Mouse (Mus musculus): ENCODE measurements around the gene Tiam2. TPM values are rescaled to one million over a fixed set of nuclear protein-coding genes. Genes with fewer than 3 reads are reported as not detected.

The Tiam2 gene
- polyA plus RNA-seq, 1 experiment from 2014 or later, result 3.3 TPM

- WGBS, result 78% methylated on average over 3 of the region's 3 CpGs
- H3K9ac ChIP-seq (ENCODE audit: low read depth, low read length), result no peak overlapping the region
- no peak overlapping the region for H3K4me3 ChIP-seq (replicated peaks; ENCODE audit: low read depth, low read length)
- no peaks in the 10 kb centered on the region for H3K9me3 ChIP-seq (replicated peaks; ENCODE audit: low read length)
- H3K27ac ChIP-seq, result no peak overlapping the region
- no peaks in the 10 kb centered on the region for H3K4me1 ChIP-seq (replicated peaks; ENCODE audit: insufficient read depth, low read length)
- TF ChIP-seq CTCF (IDR thresholded peaks at IDR 0.05; ENCODE audit: low read depth), result peak; percentile 59
- H3K36me3 ChIP-seq (ENCODE audit: insufficient read depth, low read length), result 0 out of 2 replicates have a peak, but pooled peaks cover 5% of the 10 kb centered on the region
- ATAC-seq (replicated peaks; ENCODE audit: low FRiP score, low read depth) (peak; percentile 40; the same call in 1 of the 2 replicates), DNase-seq (ENCODE audit: low spot score) (peak; percentile 72)
- no peak overlapping the region for H3K4me2 ChIP-seq (ENCODE audit: low read length)
- no peaks in the 10 kb centered on the region for H3K27me3 ChIP-seq (ENCODE audit: insufficient read depth, low read length)
Measured at GRCm38 (mm10) chr17:3433521-3434271, 107.3 kb downstream of the Tiam2 start.

GRCm38 (mm10) chr17:3435299-3435698 lies 108.9 kb downstream of the Tiam2 start:
- Histone ChIP-seq H3K27ac (no peak overlapping the region), H3K4me3 (replicated peaks; ENCODE audit: low read depth, low read length) (no peak overlapping the region), H3K36me3 (ENCODE audit: insufficient read depth, low read length) (0 out of 2 replicates have a peak, but pooled peaks cover 5% of the 10 kb centered on the region), H3K9me3 (replicated peaks; ENCODE audit: low read length) (no peaks in the 10 kb centered on the region), H3K4me1 (replicated peaks; ENCODE audit: insufficient read depth, low read length) (no peaks in the 10 kb centered on the region), H3K9ac (ENCODE audit: low read depth, low read length) (no peak overlapping the region), H3K27me3 (ENCODE audit: insufficient read depth, low read length) (no peaks in the 10 kb centered on the region), H3K4me2 (ENCODE audit: low read length) (no peak overlapping the region)
- DNase-seq (ENCODE audit: low spot score), result no peak
- 79% methylated on average over 1 of the region's 1 CpGs for WGBS
- TF ChIP-seq CTCF (IDR thresholded peaks at IDR 0.05; ENCODE audit: low read depth), result no peak
- ATAC-seq (replicated peaks; ENCODE audit: low FRiP score, low read depth), result no peak

GRCm38 (mm10) chr17:3436841-3437515 lies 110.6 kb downstream of the Tiam2 start:
- H3K27ac ChIP-seq, result no peak overlapping the region
- TF ChIP-seq CTCF (IDR thresholded peaks at IDR 0.05; ENCODE audit: low read depth), result no peak
- no peak overlapping the region for H3K9ac ChIP-seq (ENCODE audit: low read depth, low read length)
- DNase-seq (ENCODE audit: low spot score) (no peak), ATAC-seq (replicated peaks; ENCODE audit: low FRiP score, low read depth) (no peak)
- no peaks in the 10 kb centered on the region for H3K27me3 ChIP-seq (ENCODE audit: insufficient read depth, low read length)
- H3K4me2 ChIP-seq (ENCODE audit: low read length), result no peak overlapping the region
- 54% methylated on average over 12 of the region's 12 CpGs for WGBS
- no peak overlapping the region for H3K4me3 ChIP-seq (replicated peaks; ENCODE audit: low read depth, low read length)
- H3K4me1 ChIP-seq (replicated peaks; ENCODE audit: insufficient read depth, low read length), result no peaks in the 10 kb centered on the region
- 0 out of 2 replicates have a peak, but pooled peaks cover 5% of the 10 kb centered on the region for H3K36me3 ChIP-seq (ENCODE audit: insufficient read depth, low read length)
- no peaks in the 10 kb centered on the region for H3K9me3 ChIP-seq (replicated peaks; ENCODE audit: low read length)

- Histone ChIP-seq H3K4me3 (replicated peaks; ENCODE audit: low read depth, low read length) (no peak overlapping the region), H3K36me3 (ENCODE audit: insufficient read depth, low read length) (0 out of 2 replicates have a peak, but pooled peaks cover 5% of the 10 kb centered on the region), H3K27ac (no peak overlapping the region), H3K4me1 (replicated peaks; ENCODE audit: insufficient read depth, low read length) (no peaks in the 10 kb centered on the region), H3K9ac (ENCODE audit: low read depth, low read length) (no peak overlapping the region), H3K4me2 (ENCODE audit: low read length) (no peak overlapping the region), H3K9me3 (replicated peaks; ENCODE audit: low read length) (no peaks in the 10 kb centered on the region), H3K27me3 (ENCODE audit: insufficient read depth, low read length) (no peaks in the 10 kb centered on the region)
- DNase-seq (ENCODE audit: low spot score) (peak; percentile 32), ATAC-seq (replicated peaks; ENCODE audit: low FRiP score, low read depth) (no peak)
- TF ChIP-seq CTCF (IDR thresholded peaks at IDR 0.05; ENCODE audit: low read depth), result no peak
- 52% methylated on average over 10 of the region's 10 CpGs for WGBS
Measured at GRCm38 (mm10) chr17:3442526-3443401, 116.4 kb downstream of the Tiam2 start.

GRCm38 (mm10) chr17:3446191-3446950 lies 120.0 kb downstream of the Tiam2 start:
- DNase-seq (ENCODE audit: low spot score) (peak; percentile 91), ATAC-seq (replicated peaks; ENCODE audit: low FRiP score, low read depth) (0 out of 2 replicates have a peak, but pooled peaks have one; percentile 24)
- WGBS, result 44% methylated on average over 8 of the region's 8 CpGs
- Histone ChIP-seq H3K9ac (ENCODE audit: low read depth, low read length) (no peak overlapping the region), H3K4me3 (replicated peaks; ENCODE audit: low read depth, low read length) (no peak overlapping the region), H3K27me3 (ENCODE audit: insufficient read depth, low read length) (no peaks in the 10 kb centered on the region), H3K9me3 (replicated peaks; ENCODE audit: low read length) (no peaks in the 10 kb centered on the region), H3K27ac (no peak overlapping the region), H3K4me2 (ENCODE audit: low read length) (no peak overlapping the region), H3K4me1 (replicated peaks; ENCODE audit: insufficient read depth, low read length) (no peaks in the 10 kb centered on the region), H3K36me3 (ENCODE audit: insufficient read depth, low read length) (no peaks in the 10 kb centered on the region)
- TF ChIP-seq CTCF (IDR thresholded peaks at IDR 0.05; ENCODE audit: low read depth), result peak; percentile 68
